Mouse (Mus musculus) liver, embryonic 11.5 days (tissue): Measurements from ENCODE around the gene Fhl2. TPM values are rescaled to one million over a fixed set of nuclear protein-coding genes. Genes with fewer than 3 reads are reported as not detected.

Experiments used
- ATAC-seq: fragments of 200-750 bp; cut with Nextera tagmentation; replicated peaks from 2 replicates; pipeline ENCODE4 v1.8.0; 2017; ENCODE audit warnings: moderate number of reproducible peaks, mild to moderate bottlenecking, moderate TSS enrichment, moderate library complexity; ENCODE audit not compliant: low FRiP score
- DNase-seq: peaks from one replicate; pipeline ENCODE4 v3.0.0-alpha.2; 2017; ENCODE audit warnings: low spot score
- H3K27ac ChIP-seq: fragments of 300-500 bp; sonication (generic); 2 replicates; pipeline ENCODE4 v1.5.1; 2014; ENCODE audit warnings: mild to moderate bottlenecking, low read depth, low read length, control low read depth
- H3K27me3 ChIP-seq: fragments of 300-500 bp; sonication (generic); replicated peaks from 2 replicates; pipeline ENCODE4 v1.6.1; 2014; ENCODE audit warnings: low read length, mixed read lengths; ENCODE audit not compliant: control insufficient read depth, insufficient read depth
- H3K36me3 ChIP-seq: fragments of 300-500 bp; sonication (generic); 2 replicates; pipeline ENCODE4 v1.6.1; 2014; ENCODE audit warnings: mild to moderate bottlenecking, low read length, moderate library complexity, mixed read lengths; ENCODE audit not compliant: control insufficient read depth, insufficient read depth
- H3K4me1 ChIP-seq: fragments of 300-500 bp; sonication (generic); replicated peaks from 2 replicates; pipeline ENCODE4 v1.6.1; 2014; ENCODE audit warnings: low read length, mixed read lengths; ENCODE audit not compliant: control insufficient read depth, insufficient read depth
- H3K4me2 ChIP-seq: fragments of 300-500 bp; sonication (generic); 2 replicates; pipeline ENCODE4 v1.6.1; 2014; ENCODE audit warnings: mild to moderate bottlenecking, control low read depth, moderate library complexity
- H3K4me3 ChIP-seq: fragments of 300-500 bp; sonication (generic); 2 replicates; pipeline ENCODE4 v1.5.1; 2014; ENCODE audit warnings: low read depth, low read length, control low read depth
- H3K9ac ChIP-seq: fragments of 300-500 bp; sonication (generic); 2 replicates; pipeline ENCODE4 v1.6.1; 2014; ENCODE audit warnings: low read depth, low read length, control low read depth
- H3K9me3 ChIP-seq: fragments of 300-500 bp; sonication (generic); 2 replicates; pipeline ENCODE4 v1.6.1; 2016; ENCODE audit warnings: low read length, inconsistent platforms, mixed read lengths; ENCODE audit not compliant: control insufficient read depth
- WGBS: fragments of 180-500 bp; shearing (Covaris S2); extraction: QIAGEN DNeasy Blood & Tissue Kit; methylation state at CpG from one replicate; pipeline ENCODE4 v1.1.7; 2014; 5-methylcytosine and 5-hydroxymethylcytosine counted together
- polyA plus RNA-seq: library from polyadenylated mRNA; unstranded; fragments of >200 nt; fragmentation: Nextera tagmentation; extraction: Ambion mirVana; gene quantifications from 2 replicates; pipeline ENCODE4 v1.2.1, GENCODE M21; 2014

The Fhl2 gene
- polyA plus RNA-seq, 1 experiment from 2014 or later = 9.3 TPM

DNA sequence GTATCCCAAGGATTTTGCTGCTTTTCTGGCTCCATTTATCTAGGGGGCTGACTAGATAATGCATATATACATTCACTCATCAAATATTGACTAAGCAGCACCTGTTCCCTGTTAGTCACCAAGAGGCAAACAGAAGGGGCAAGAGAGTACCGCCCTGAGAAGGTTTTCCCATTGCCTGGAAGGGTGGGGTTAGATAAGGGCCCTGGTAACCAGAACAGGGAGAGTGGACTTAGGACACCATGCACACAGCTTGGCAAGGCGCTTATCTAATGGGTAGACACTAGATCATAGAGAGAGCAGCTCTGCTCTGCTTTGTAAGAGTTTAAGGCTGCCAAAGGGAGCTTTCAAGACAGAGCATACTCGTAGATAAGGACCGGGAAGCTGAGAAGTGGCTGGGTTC lies 44.2 kb downstream of the Fhl2 start:
- no peak overlapping the region for H3K27ac ChIP-seq
- H3K36me3 ChIP-seq = no peaks in the 10 kb centered on the region; the same call in 1 of the 2 replicates
- no peak overlapping the region for H3K4me3 ChIP-seq
- no peak for ATAC-seq
- no peaks in the 10 kb centered on the region for H3K27me3 ChIP-seq
- H3K9me3 ChIP-seq = no peaks in the 10 kb centered on the region
- no peak for DNase-seq
- no peaks in the 10 kb centered on the region for H3K4me1 ChIP-seq
- H3K9ac ChIP-seq = no peak overlapping the region
- WGBS = 51% methylated on average over 4 of the region's 4 CpGs
- no peak overlapping the region for H3K4me2 ChIP-seq

DNA sequence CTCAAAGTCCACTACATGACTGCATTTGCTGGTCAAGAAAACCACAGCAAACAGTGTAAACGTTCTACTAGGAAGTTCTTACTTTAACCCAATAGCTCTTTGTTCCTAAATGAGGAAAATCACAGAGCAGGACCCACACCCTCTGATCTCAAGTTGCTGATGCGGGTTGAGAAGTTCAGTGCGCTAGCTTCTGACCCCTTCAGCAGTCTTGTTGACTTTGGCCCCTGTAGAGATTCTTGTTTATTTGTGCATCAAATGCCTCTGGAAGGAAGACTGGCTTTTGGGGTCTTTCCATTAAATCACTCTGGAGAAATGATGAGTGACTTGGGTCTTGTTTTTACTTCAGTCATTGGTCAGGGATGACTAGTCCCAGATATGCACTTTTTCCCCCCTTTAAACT lies 46.6 kb downstream of the Fhl2 start:
- Histone ChIP-seq H3K9ac (no peak overlapping the region), H3K4me3 (no peak overlapping the region), H3K4me1 (no peaks in the 10 kb centered on the region), H3K36me3 (no peaks in the 10 kb centered on the region; the same call in 1 of the 2 replicates), H3K27me3 (no peaks in the 10 kb centered on the region), H3K4me2 (no peak overlapping the region), H3K27ac (no peak overlapping the region), H3K9me3 (no peaks in the 10 kb centered on the region)
- DNase-seq (no peak), ATAC-seq (no peak)
- 69% methylated on average over 3 of the region's 3 CpGs for WGBS

- 59% methylated on average over 2 of the region's 2 CpGs for WGBS
- no peaks in the 10 kb centered on the region for H3K4me1 ChIP-seq
- no peaks in the 10 kb centered on the region for H3K27me3 ChIP-seq
- no peak for DNase-seq
- H3K27ac ChIP-seq = no peak overlapping the region
- H3K9me3 ChIP-seq = no peaks in the 10 kb centered on the region
- no peaks in the 10 kb centered on the region for H3K36me3 ChIP-seq
- ATAC-seq = no peak
- no peak overlapping the region for H3K4me3 ChIP-seq
- H3K4me2 ChIP-seq = no peak overlapping the region
- H3K9ac ChIP-seq = no peak overlapping the region
Observed at GRCm38 (mm10) chr1:43147474-43147873, 49.3 kb downstream of the Fhl2 start.

DNA sequence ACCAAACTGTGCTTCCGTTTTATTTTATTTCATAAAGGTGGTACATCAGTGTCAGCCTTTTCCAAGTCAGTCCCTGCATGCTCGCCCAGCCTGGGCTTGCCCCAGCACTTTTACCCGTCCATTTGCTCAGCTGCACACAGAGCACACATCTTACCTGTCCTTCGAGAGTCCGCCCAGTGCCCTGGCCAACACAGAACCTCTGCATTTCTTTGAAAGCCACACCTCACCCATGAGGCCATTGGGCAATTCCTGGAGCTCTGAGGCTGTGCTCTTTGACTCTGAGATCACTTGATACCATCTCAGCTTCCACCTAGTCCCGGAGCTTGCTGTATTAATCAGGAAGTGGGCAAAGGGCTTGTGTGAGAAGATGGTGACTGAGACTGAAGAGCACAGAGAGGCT lies 51.4 kb downstream of the Fhl2 start:
- no peaks in the 10 kb centered on the region for H3K4me1 ChIP-seq
- no peak for ATAC-seq
- H3K27ac ChIP-seq = no peak overlapping the region

DNA sequence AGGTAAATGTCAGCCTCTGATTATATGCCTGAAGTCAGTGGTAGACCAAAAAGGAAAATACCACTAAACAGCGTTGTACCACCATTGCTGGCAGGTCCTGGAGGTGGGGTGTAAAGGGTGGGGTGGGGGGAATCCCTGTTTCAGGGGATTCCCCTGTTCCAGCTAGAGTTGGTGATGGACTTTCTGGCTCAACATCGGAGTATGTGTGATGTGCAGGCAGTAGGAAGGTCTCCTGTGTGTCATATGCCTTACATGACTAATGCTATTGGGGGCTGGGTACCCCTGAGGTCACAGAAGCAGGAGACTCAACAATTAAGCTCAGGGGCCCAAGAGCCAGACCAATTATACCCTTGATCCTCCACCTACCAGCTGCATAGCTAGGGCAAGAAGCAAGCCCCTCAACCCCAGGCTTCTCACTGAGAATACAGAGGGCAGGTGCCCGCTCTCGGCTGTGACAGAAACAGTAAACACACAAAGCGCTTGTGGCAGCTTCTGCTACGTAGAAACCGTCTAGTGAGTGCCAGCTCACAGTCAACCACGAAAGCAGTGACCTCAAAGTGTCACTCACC lies 52.4 kb downstream of the Fhl2 start:
- no peak for ATAC-seq
- Histone ChIP-seq H3K4me2 (no peak overlapping the region), H3K9me3 (no peaks in the 10 kb centered on the region), H3K4me3 (no peak overlapping the region), H3K9ac (no peak overlapping the region), H3K27ac (no peak overlapping the region), H3K4me1 (no peaks in the 10 kb centered on the region), H3K27me3 (no peaks in the 10 kb centered on the region), H3K36me3 (no peaks in the 10 kb centered on the region)
- WGBS = 84% methylated on average over 8 of the region's 8 CpGs
- no peak for DNase-seq

More for the DNA sequence above, 51.4 kb downstream of the Fhl2 start:
- WGBS = 71% methylated on average over 6 of the region's 6 CpGs
- no peak for DNase-seq
- Histone ChIP-seq H3K4me2 (no peak overlapping the region), H3K36me3 (no peaks in the 10 kb centered on the region), H3K4me3 (no peak overlapping the region), H3K9ac (no peak overlapping the region), H3K27me3 (no peaks in the 10 kb centered on the region), H3K9me3 (no peaks in the 10 kb centered on the region)

DNA sequence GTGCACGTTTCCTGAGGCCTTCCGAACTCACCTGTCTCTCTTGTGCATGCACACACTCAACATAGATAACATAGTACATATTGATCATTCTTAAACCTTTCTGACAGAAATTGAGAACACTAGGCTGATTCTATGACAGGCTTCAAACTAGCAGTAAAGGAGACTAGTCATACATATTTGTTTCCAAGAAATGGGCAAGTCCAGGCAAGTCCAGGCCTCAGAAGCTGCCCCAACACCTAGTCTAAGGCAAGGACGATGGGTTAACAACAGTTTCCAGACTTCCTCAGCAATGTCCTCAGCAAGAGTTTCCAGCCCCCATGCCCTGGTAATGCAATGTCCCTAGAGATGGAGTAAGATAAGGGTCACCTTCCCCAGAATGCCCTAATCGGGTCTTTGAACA lies 53.0 kb downstream of the Fhl2 start:
- Histone ChIP-seq H3K27ac (no peak overlapping the region), H3K36me3 (no peaks in the 10 kb centered on the region), H3K4me1 (no peaks in the 10 kb centered on the region), H3K9me3 (no peaks in the 10 kb centered on the region), H3K27me3 (no peaks in the 10 kb centered on the region), H3K4me2 (no peak overlapping the region), H3K4me3 (no peak overlapping the region), H3K9ac (no peak overlapping the region)
- ATAC-seq (no peak), DNase-seq (no peak)
- 82% methylated on average over 4 of the region's 4 CpGs for WGBS

DNA sequence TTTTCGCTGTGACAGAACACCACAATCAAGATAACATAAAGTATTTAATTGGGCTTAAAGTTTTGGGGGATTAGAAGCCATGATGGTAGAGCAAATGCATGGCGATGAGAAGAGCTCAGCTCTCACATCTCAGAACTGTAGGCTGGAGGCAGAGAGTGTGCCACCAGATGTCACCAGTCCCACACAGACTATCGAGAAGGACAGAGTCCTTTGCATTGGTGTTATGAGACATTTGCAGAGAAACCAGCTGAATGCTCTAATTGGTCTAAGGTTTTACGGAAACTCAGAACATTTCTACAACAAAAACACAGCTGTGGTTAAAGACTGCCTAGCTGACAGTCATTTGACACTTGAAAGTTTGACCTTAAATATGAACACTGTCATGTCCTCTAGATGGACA lies 53.5 kb downstream of the Fhl2 start:
- Histone ChIP-seq H3K36me3 (no peaks in the 10 kb centered on the region), H3K9me3 (no peaks in the 10 kb centered on the region), H3K27ac (no peak overlapping the region), H3K4me1 (no peaks in the 10 kb centered on the region), H3K4me2 (no peak overlapping the region), H3K4me3 (no peak overlapping the region), H3K27me3 (no peaks in the 10 kb centered on the region), H3K9ac (no peak overlapping the region)
- no peak for DNase-seq
- ATAC-seq = no peak
- 88% methylated on average over 4 of the region's 4 CpGs for WGBS

GRCm38 (mm10) chr1:43142849-43143248 lies 53.9 kb downstream of the Fhl2 start:
- H3K4me3 ChIP-seq = no peak overlapping the region
- no peak overlapping the region for H3K4me2 ChIP-seq
- H3K9ac ChIP-seq = no peak overlapping the region
- ATAC-seq (no peak), DNase-seq (no peak)
- 86% methylated on average over 6 of the region's 6 CpGs for WGBS
- no peaks in the 10 kb centered on the region for H3K9me3 ChIP-seq
- no peak overlapping the region for H3K27ac ChIP-seq
- H3K27me3 ChIP-seq = no peaks in the 10 kb centered on the region
- no peaks in the 10 kb centered on the region for H3K4me1 ChIP-seq
- H3K36me3 ChIP-seq = no peaks in the 10 kb centered on the region

GRCm38 (mm10) chr1:43141555-43141961 lies 55.2 kb downstream of the Fhl2 start:
- H3K36me3 ChIP-seq = no peaks in the 10 kb centered on the region
- H3K27ac ChIP-seq = no peak overlapping the region
- DNase-seq = no peak
- no peak overlapping the region for H3K9ac ChIP-seq
- no peaks in the 10 kb centered on the region for H3K4me1 ChIP-seq
- H3K27me3 ChIP-seq = no peaks in the 10 kb centered on the region
- H3K9me3 ChIP-seq = no peaks in the 10 kb centered on the region
- 82% methylated on average over 11 of the region's 11 CpGs for WGBS
- H3K4me2 ChIP-seq = no peak overlapping the region
- no peak overlapping the region for H3K4me3 ChIP-seq
- ATAC-seq = no peak
